Mouse (Mus musculus) heart, embryonic 15.5 days (tissue): ENCODE results near the gene Pam. TPM values are rescaled to one million over a fixed set of nuclear protein-coding genes. Genes with fewer than 3 reads are reported as not detected.
A peak's percentile ranks its signal among the peaks of the same experiment; 100 is the strongest.

Experiments
- ATAC-seq: fragments of 200-750 bp; cut with Nextera tagmentation; replicated peaks from 2 replicates; pipeline ENCODE4 v1.8.0; 2017; ENCODE audit warnings: low read depth, moderate TSS enrichment; ENCODE audit not compliant: insufficient number of reproducible peaks, insufficient read depth, low FRiP score
- H3K27ac ChIP-seq: fragments of 300-500 bp; sonication (generic); 2 replicates; pipeline ENCODE4 v1.5.1; 2015; ENCODE audit warnings: mild to moderate bottlenecking, inconsistent platforms
- H3K27me3 ChIP-seq: fragments of 300-500 bp; sonication (generic); 2 replicates; pipeline ENCODE4 v1.6.1; 2015; ENCODE audit warnings: inconsistent platforms
- H3K36me3 ChIP-seq: fragments of 300-500 bp; sonication (generic); 2 replicates; pipeline ENCODE4 v1.6.1; 2015; ENCODE audit warnings: mild to moderate bottlenecking, inconsistent platforms
- H3K4me1 ChIP-seq: fragments of 300-500 bp; sonication (generic); replicated peaks from 2 replicates; pipeline ENCODE4 v1.6.1; 2015; ENCODE audit warnings: inconsistent platforms
- H3K4me2 ChIP-seq: fragments of 300-500 bp; sonication (generic); 2 replicates; pipeline ENCODE4 v1.6.1; 2015; ENCODE audit warnings: inconsistent platforms, mild to moderate bottlenecking, moderate library complexity
- H3K4me3 ChIP-seq: fragments of 300-500 bp; sonication (generic); 2 replicates; pipeline ENCODE4 v1.5.1; 2015; ENCODE audit warnings: mild to moderate bottlenecking, inconsistent platforms
- H3K9ac ChIP-seq: fragments of 300-500 bp; sonication (generic); 2 replicates; pipeline ENCODE4 v1.6.1; 2015; ENCODE audit warnings: mild to moderate bottlenecking, inconsistent platforms
- H3K9me3 ChIP-seq: fragments of 300-500 bp; sonication (generic); replicated peaks from 2 replicates; pipeline ENCODE4 v1.6.1; 2016; ENCODE audit warnings: inconsistent platforms
- WGBS: fragments of 180-500 bp; shearing (Covaris S2); methylation state at CpG from one replicate; pipeline ENCODE4 v1.1.7; 2015; ENCODE audit warnings: mixed read lengths; 5-methylcytosine and 5-hydroxymethylcytosine counted together
- polyA plus RNA-seq: library from polyadenylated mRNA; unstranded; fragments of >200 nt; fragmentation: Nextera tagmentation; extraction: Ambion mirVana; gene quantifications from 2 replicates; pipeline ENCODE4 v1.2.1, GENCODE M21; 2015

The Pam gene
- polyA plus RNA-seq, 1 experiment from 2014 or later, result 544 TPM

GRCm38 (mm10) chr1:97929415-97930028, 165.9 kb downstream of the Pam start:
- H3K9ac ChIP-seq, result no peak overlapping the region
- no peak for ATAC-seq
- H3K27ac ChIP-seq, result no peak overlapping the region
- no peak overlapping the region for H3K4me2 ChIP-seq
- H3K4me3 ChIP-seq, result no peak overlapping the region
- no peaks in the 10 kb centered on the region for H3K9me3 ChIP-seq
- peaks cover 21% of the 10 kb centered on the region for H3K36me3 ChIP-seq
- WGBS, result 64% methylated on average over 4 of the region's 4 CpGs
- H3K27me3 ChIP-seq, result no peaks in the 10 kb centered on the region
- H3K4me1 ChIP-seq, result peaks cover 11% of the 10 kb centered on the region

- peaks cover 18% of the 10 kb centered on the region; the same call in 1 of the 2 replicates for H3K36me3 ChIP-seq
- 70% methylated on average over 7 of the region's 7 CpGs for WGBS
- no peaks in the 10 kb centered on the region for H3K9me3 ChIP-seq
These were observed 168.7 kb downstream of the Pam start for GRCm38 (mm10) chr1:97926789-97927188.

GRCm38 (mm10) chr1:97926017-97926540, 169.4 kb downstream of the Pam start:
- 71% methylated on average over 2 of the region's 2 CpGs for WGBS
- H3K4me1 ChIP-seq, result peaks cover 21% of the 10 kb centered on the region
- no peak overlapping the region for H3K9ac ChIP-seq
- H3K27me3 ChIP-seq, result no peaks in the 10 kb centered on the region
- H3K27ac ChIP-seq, result no peak overlapping the region
- H3K4me2 ChIP-seq, result no peak overlapping the region
- H3K9me3 ChIP-seq, result no peaks in the 10 kb centered on the region
- no peak overlapping the region for H3K4me3 ChIP-seq
- no peak for ATAC-seq
- H3K36me3 ChIP-seq, result peaks cover 18% of the 10 kb centered on the region; the same call in 1 of the 2 replicates

More at GRCm38 (mm10) chr1:97926789-97927188, 168.7 kb downstream of the Pam start:
- H3K27me3 ChIP-seq, result no peaks in the 10 kb centered on the region
- no peak overlapping the region for H3K4me2 ChIP-seq
- H3K4me3 ChIP-seq, result no peak overlapping the region
- H3K4me1 ChIP-seq, result peaks cover 19% of the 10 kb centered on the region
- ATAC-seq, result no peak
- peak overlapping the region; percentile 9; the same call in 1 of the 2 replicates for H3K27ac ChIP-seq
- no peak overlapping the region for H3K9ac ChIP-seq

GRCm38 (mm10) chr1:97922395-97922794, 173.1 kb downstream of the Pam start:
- H3K9ac ChIP-seq, result no peak overlapping the region
- no peaks in the 10 kb centered on the region for H3K27me3 ChIP-seq
- H3K4me3 ChIP-seq, result no peak overlapping the region
- H3K36me3 ChIP-seq, result peaks cover 22% of the 10 kb centered on the region
- ATAC-seq, result no peak
- no peaks in the 10 kb centered on the region for H3K9me3 ChIP-seq
- peaks cover 13% of the 10 kb centered on the region for H3K4me1 ChIP-seq
- WGBS, result 52% methylated on average over 6 of the region's 6 CpGs
- peak overlapping the region; percentile 40; the same call in 1 of the 2 replicates for H3K27ac ChIP-seq
- H3K4me2 ChIP-seq, result no peak overlapping the region

- ATAC-seq, result no peak
- peak overlapping the region; percentile 40; the same call in 1 of the 2 replicates for H3K27ac ChIP-seq
These were observed 173.6 kb downstream of the Pam start for GRCm38 (mm10) chr1:97921886-97922285.

GRCm38 (mm10) chr1:97918495-97918894, 177.0 kb downstream of the Pam start:
- no peak overlapping the region for H3K4me2 ChIP-seq
- no peak overlapping the region for H3K27ac ChIP-seq
- no peaks in the 10 kb centered on the region for H3K27me3 ChIP-seq
- ATAC-seq, result peak; percentile 39; the same call in 1 of the 2 replicates
- peaks cover 13% of the 10 kb centered on the region for H3K4me1 ChIP-seq
- 67% methylated on average over 8 of the region's 8 CpGs for WGBS
- H3K36me3 ChIP-seq, result peaks cover 9% of the 10 kb centered on the region
- no peak overlapping the region for H3K4me3 ChIP-seq
- H3K9ac ChIP-seq, result no peak overlapping the region
- no peaks in the 10 kb centered on the region for H3K9me3 ChIP-seq

More at GRCm38 (mm10) chr1:97921886-97922285, 173.6 kb downstream of the Pam start:
- Histone ChIP-seq H3K27me3 (no peaks in the 10 kb centered on the region), H3K4me3 (no peak overlapping the region), H3K4me1 (peaks cover 10% of the 10 kb centered on the region), H3K9ac (no peak overlapping the region), H3K9me3 (no peaks in the 10 kb centered on the region), H3K36me3 (peaks cover 22% of the 10 kb centered on the region), H3K4me2 (no peak overlapping the region)
- WGBS, result 73% methylated on average over 1 of the region's 1 CpGs

- no peak overlapping the region for H3K4me3 ChIP-seq
- H3K9me3 ChIP-seq, result no peaks in the 10 kb centered on the region
- no peak overlapping the region for H3K27ac ChIP-seq
- no peak overlapping the region for H3K9ac ChIP-seq
- no peak for ATAC-seq
- H3K36me3 ChIP-seq, result peaks cover 8% of the 10 kb centered on the region
- H3K4me1 ChIP-seq, result peaks cover 7% of the 10 kb centered on the region
- H3K4me2 ChIP-seq, result no peak overlapping the region
- H3K27me3 ChIP-seq, result no peaks in the 10 kb centered on the region
- WGBS, result 81% methylated on average over 2 of the region's 2 CpGs
These were observed 178.5 kb downstream of the Pam start for GRCm38 (mm10) chr1:97916971-97917234.

DNA sequence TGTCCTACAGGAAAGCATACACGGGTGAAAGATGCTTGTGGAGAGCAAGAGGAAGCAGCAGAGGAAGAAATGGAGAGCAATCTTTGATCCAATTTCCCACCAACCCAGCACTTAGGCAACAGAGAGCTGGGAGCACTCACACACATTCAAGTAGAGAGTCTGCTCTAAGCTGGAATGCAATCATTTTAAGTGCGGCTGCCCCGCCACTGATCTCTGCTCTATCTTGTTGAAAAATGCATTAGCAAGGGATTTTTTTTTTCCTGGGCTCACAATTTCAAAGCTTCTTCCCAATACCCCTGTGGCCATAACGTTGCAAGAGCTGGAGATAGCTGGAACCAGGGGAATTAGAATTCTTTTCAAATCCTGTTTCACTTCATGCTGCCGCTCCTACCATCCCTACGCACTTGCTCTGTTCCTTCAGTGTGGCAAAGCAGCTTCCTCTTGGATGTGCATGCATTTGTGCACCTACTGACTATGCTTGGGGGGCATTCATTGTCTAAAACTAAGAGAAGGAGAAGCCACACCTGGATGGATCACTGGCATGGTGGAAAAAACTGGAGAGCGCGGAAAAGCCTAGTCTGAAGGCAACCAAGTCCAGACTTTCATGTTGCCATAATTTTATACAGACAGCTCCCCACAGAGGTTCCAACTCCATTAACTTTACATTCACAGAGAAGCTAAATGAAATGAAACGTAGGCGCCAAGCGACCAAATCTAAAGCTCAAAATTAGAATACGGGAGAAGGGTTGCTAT, 179.1 kb downstream of the Pam start:
- Histone ChIP-seq H3K4me2 (no peak overlapping the region), H3K4me1 (peaks cover 3% of the 10 kb centered on the region; the same call in 1 of the 2 replicates), H3K36me3 (peaks cover 8% of the 10 kb centered on the region), H3K9ac (no peak overlapping the region), H3K27ac (no peak overlapping the region; the same call in 1 of the 2 replicates), H3K27me3 (no peaks in the 10 kb centered on the region), H3K4me3 (no peak overlapping the region), H3K9me3 (no peaks in the 10 kb centered on the region)
- ATAC-seq, result no peak
- 76% methylated on average over 12 of the region's 12 CpGs for WGBS

DNA sequence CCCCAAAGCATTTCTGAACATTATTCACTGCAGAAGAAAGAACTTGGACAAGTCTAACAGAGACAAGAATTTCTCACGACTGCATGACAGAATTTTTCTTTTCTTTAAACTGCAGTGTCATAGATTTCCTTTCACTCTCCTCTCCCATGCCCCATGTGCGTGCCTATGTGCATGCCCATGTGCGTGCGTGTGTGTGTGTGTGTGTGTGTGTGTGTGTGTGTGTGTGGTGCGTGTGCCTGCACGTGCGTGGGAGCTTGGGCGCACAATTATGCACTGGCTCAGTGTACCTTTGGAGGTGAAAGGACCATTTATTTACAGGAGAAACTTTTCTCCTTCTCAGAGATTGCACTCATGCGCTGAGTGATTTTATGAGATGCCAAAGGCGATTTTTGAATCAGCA, 179.7 kb downstream of the Pam start:
- no peaks in the 10 kb centered on the region for H3K9me3 ChIP-seq
- ATAC-seq, result no peak

DNA sequence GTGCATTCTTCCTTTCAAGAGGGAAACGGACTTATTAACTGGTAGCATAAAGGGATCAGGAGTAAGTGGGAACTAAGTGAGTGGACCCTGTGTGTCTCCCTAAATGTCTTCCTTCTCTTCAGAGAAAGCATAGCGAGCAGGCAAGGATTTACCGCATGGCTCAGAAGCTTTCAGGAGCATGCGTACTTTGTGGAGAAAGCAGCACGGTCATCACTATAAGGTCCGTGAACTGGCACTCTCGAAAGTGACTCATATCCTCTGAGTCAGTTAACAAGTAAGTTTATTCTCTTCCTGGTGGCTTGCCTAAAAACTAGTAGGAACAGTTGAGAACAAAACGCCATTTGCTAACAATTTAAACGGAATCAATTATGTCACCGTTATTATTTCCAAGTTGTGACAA, 184.6 kb downstream of the Pam start:
- Histone ChIP-seq H3K4me1 (no peaks in the 10 kb centered on the region), H3K9me3 (no peaks in the 10 kb centered on the region), H3K9ac (no peak overlapping the region), H3K4me2 (no peak overlapping the region), H3K27me3 (no peaks in the 10 kb centered on the region), H3K27ac (no peak overlapping the region), H3K4me3 (no peak overlapping the region), H3K36me3 (peaks cover 19% of the 10 kb centered on the region; the same call in 1 of the 2 replicates)
- 76% methylated on average over 10 of the region's 10 CpGs for WGBS
- no peak; the same call in 1 of the 2 replicates for ATAC-seq

More for the DNA sequence above, 179.7 kb downstream of the Pam start:
- WGBS, result 80% methylated on average over 10 of the region's 10 CpGs
- Histone ChIP-seq H3K9ac (no peak overlapping the region), H3K4me3 (no peak overlapping the region), H3K36me3 (peaks cover 10% of the 10 kb centered on the region), H3K4me1 (peaks cover 3% of the 10 kb centered on the region; the same call in 1 of the 2 replicates), H3K4me2 (no peak overlapping the region), H3K27ac (no peak overlapping the region), H3K27me3 (no peaks in the 10 kb centered on the region)

- Histone ChIP-seq H3K27me3 (no peaks in the 10 kb centered on the region), H3K9ac (no peak overlapping the region), H3K36me3 (peaks cover 19% of the 10 kb centered on the region; the same call in 1 of the 2 replicates), H3K27ac (no peak overlapping the region), H3K4me1 (no peaks in the 10 kb centered on the region), H3K4me2 (no peak overlapping the region), H3K9me3 (no peaks in the 10 kb centered on the region), H3K4me3 (no peak overlapping the region)
- no peak for ATAC-seq
- 62% methylated on average over 5 of the region's 5 CpGs for WGBS
These were observed 185.9 kb downstream of the Pam start for GRCm38 (mm10) chr1:97909561-97909960.
